Mouse (Mus musculus) CH12.LX (cell line): Measurements from ENCODE around the gene 4933424G06Rik.

Experiments
- CTCF ChIP-seq, 2 experiments: IDR thresholded peaks in 1 of 2; conservative IDR thresholded peaks in 1 of 2; 2 replicates each; pipeline ENCODE4 v1.5.1; 2011 to 2012; ENCODE audit warnings: low read depth in 2 of 2, low read length in 2 of 2, improper control_type of control experiment in 1 of 2, inconsistent platforms in 1 of 2, mild to moderate bottlenecking in 1 of 2, moderate library complexity in 1 of 2
- ETS1 ChIP-seq: conservative IDR thresholded peaks from 2 replicates; pipeline ENCODE4 v1.6.1; 2012; ENCODE audit warnings: low read depth, mild to moderate bottlenecking, inconsistent platforms, low read length, improper control_type of control experiment, moderate library complexity
- ZMIZ1 ChIP-seq: IDR thresholded peaks from 2 replicates; pipeline ENCODE4 v1.6.1; 2012; ENCODE audit warnings: low read depth, mild to moderate bottlenecking, inconsistent platforms, low read length, improper control_type of control experiment

DNA sequence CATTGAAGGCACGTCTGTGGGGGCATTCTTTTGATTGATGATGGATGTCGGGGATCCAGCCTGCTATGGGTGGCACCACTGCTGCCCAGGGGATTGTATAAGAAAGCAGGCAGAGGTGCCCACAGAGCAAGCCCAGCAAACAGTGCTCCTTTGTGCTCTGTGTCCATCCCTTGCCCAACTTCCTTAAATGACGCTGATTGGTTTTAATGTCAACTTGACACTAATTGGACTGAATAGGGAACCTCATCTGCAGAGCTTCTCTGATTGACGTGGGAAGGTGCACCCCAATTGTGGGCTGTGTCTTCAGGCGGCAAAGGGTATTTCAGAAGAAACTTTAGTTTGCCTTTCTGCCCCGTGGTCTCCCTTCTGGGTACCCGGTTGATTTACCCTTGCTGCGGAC, 79.5 kb downstream of the 4933424G06Rik start:
- TF ChIP-seq ETS1 (no peak), CTCF (conservative IDR thresholded peaks at IDR 0.05 in 1 of 2, IDR thresholded peaks at IDR 0.05 in 1 of 2; ENCODE audit: low read depth in 2 of 2, low read length in 2 of 2) (no peak), ZMIZ1 (no peak)
